Mouse (Mus musculus) spleen, adult 12 weeks (tissue): ENCODE measurements around the gene Rnf183.

Source experiments
- DNase-seq: peaks from one replicate; pipeline ENCODE4 v3.0.0; 2022; ENCODE audit warnings: low spot score

Gene Rnf183

GRCm38 (mm10) chr4:62383207-62383606 is 51.8 kb downstream of the Rnf183 start:
- DNase-seq = no peak

GRCm38 (mm10) chr4:62379724-62380381 is 55.2 kb downstream of the Rnf183 start:
- no peak for DNase-seq
